Mouse (Mus musculus): ENCODE data around the gene Hs3st3a1.

The Hs3st3a1 gene

GRCm38 (mm10) chr11:64434611-64435545 is at the start of gene Hs3st3a1:
Gene Hs3st3a1, plus strand, starts transcription at chr11:64435332.
- peak; percentile 3 to 10 for DNase-seq

DNA sequence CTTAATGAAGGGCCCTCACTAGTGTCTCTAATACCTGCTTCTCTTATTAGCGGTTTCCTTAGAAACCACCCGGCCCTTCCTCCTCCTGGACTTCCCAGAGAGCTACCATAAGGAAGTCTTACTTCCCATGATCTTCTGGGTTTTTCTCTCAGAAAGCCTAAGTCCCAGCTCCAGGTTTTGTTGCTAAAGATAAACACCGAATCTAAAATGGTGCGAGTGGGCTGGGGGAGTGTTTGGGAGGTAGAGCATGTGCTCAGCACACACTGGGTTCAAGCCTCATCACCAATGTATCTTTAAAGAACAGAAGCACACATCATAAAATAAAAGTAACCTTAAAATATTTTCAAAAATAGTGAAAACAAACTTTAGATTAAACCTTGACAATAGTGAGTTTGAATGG is 48.8 kb upstream of the Hs3st3a1 start:
- DNase-seq: no peak

DNA sequence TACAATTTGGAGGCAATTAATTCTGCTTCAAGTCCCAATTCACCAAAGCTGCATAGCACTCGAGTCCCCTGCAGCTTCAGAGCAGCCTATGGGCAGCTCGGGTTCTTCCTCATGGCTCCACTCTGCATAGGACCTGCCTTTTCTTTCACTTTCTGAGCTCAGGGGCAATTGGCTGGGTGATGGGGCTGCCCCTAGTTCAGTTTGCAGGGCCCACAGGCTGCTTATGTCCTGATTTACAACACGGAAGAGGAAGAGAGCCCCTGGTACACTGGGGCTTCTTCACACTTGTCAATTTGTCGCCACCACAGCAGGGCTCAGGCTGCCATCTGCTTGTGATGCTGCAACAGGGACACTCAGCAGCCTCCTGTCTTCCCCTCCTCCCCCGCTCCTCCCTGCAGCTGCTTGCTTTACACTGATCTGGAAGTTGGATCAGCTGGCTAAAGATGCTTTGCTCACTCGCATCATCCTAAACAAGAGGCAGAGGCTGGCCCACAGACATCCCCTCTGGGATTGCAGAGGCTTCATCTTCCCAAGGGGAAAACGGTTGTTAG is 38.7 kb upstream of the Hs3st3a1 start:
- DNase-seq: peak in 1 of 2 experiments; percentile 14

- DNase-seq: no peak
Measured at GRCm38 (mm10) chr11:64396949-64397348, 38.2 kb upstream of the Hs3st3a1 start.

- no peak for DNase-seq
Measured at GRCm38 (mm10) chr11:64397612-64398011, 37.5 kb upstream of the Hs3st3a1 start.

- no peak for DNase-seq
Measured at GRCm38 (mm10) chr11:64400534-64401093, 34.5 kb upstream of the Hs3st3a1 start.

GRCm38 (mm10) chr11:64418969-64419368 is 16.2 kb upstream of the Hs3st3a1 start:
- DNase-seq: no peak

DNA sequence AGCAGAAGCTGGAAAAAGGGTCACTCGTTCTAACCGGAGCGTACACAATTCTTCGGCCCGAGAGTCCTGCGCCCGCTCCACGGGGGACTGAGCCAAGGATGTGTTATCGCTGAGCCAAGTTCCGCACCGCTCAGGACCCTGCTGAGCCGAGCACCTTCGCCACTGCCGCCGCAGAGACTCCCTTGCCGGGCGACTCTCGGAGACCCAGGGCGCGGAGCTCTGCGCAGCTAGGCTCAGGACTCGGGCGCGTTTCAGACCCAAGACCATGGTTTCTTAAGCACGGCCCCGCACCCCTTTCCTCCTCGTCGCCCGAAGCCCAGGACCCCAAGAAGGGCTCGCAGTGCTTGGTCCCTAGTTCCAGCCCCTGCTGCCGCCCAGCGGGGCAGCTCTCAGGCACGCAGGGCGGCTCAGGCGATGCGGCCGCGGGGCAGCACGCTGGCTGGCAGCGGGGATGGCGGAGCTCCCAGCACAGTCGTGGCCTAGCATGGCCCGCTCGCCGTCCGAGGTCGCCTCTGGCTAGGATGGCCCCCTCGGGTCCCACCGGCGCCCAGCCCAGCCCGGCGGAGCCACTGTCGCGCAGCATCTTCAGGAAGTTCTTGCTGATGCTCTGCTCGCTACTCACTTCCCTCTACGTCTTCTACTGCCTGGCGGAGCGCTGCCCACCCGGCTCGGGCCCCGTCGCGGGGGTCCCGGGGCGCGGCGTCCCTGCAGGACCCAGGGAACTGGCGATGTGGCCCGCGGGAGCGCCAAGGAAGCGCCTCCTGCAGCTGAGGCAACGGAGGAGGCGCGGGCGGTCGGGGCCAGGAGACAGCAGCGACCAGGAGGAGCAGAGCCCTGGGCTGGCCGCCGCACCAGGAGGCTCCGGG is 647 bp downstream of the Hs3st3a1 start:
- DNase-seq: no peak

DNA sequence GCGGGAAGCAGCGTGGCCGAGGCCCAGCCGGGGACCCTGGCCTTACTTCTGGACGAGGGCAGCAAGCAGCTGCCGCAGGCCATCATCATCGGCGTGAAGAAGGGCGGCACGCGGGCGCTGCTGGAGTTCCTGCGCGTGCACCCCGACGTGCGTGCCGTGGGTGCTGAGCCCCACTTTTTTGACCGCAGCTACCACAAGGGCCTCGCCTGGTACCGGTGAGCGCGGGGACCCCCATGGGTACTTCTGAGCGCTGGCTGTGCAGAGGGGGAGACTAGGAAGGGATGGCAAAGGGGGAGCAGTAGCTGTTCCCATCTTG is 1.2 kb downstream of the Hs3st3a1 start, which contains the start of gene F930015N05Rik:
Gene F930015N05Rik, minus strand, starts transcription at position 242 of the 316 bp plus-strand sequence.
- DNase-seq: no peak

- DNase-seq: no peak
Measured at GRCm38 (mm10) chr11:64436791-64437298, 1.7 kb downstream of the Hs3st3a1 start.

DNA sequence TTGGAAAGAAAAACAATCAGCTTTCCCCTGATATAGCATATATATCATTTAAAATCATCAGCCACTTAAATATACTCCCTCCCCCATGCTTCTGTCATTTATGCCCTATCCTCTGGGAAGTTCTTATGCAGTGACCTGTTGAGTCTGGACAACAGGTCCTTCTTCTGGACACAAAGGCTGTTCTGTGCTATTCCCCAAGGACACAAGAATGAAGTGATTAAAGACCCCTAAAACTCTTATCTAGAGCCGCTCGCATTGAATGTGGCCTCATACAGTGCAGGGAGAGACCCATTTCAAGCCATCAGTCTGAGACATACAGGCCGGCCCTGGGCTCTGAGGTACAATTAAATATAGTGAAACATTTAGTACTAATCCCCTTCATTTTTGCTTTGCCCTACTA is 2.6 kb downstream of the Hs3st3a1 start:
- no peak for DNase-seq

- DNase-seq: no peak
Measured at GRCm38 (mm10) chr11:64438909-64439308, 3.8 kb downstream of the Hs3st3a1 start.

GRCm38 (mm10) chr11:64442119-64442518 is 7.0 kb downstream of the Hs3st3a1 start:
- no peak for DNase-seq

- no peak for DNase-seq
Measured at GRCm38 (mm10) chr11:64442701-64443100, 7.6 kb downstream of the Hs3st3a1 start.

DNA sequence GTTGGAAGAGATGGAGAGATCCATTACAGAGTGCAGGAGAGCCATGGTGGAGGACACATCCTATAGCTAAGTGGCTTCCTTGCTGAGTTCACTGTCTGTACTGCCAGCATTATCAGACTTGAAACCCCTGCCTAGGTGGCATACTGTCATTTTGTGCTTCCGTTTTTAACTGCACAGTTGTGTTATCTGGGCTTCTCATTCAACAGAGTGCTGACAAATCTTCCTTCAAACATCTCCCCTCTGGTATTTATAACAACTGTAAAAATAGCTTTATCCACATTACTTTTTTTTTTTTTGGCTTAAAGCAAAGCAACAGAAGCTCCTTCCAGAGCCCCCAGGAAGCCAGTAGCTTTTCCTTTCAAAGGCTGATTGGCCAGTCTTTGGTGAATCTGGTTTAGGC is 10.1 kb downstream of the Hs3st3a1 start:
- DNase-seq: no peak

GRCm38 (mm10) chr11:64448586-64449315 is 13.6 kb downstream of the Hs3st3a1 start:
- DNase-seq: no peak

GRCm38 (mm10) chr11:64461746-64462145 is 26.6 kb downstream of the Hs3st3a1 start:
- DNase-seq: no peak

DNA sequence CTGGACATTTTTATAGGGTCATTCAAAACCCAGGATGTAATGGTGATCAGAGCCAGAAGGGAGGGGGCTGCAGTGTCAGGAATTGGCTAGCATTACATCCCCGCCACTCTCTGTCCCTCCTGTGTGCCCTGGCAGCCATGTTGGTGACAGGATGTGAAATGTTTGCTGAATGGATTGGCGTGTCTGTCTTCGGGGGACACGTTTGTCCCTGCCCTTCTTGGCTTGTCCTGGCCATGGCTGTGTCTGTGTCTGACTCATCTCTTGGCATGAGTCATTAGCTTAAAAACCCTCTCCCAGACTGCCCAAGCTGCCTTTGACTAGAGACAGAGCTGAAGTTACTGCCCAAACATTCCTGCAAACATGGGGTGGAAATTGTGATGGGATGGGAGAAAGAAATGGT is 33.6 kb downstream of the Hs3st3a1 start:
- no peak for DNase-seq

DNA sequence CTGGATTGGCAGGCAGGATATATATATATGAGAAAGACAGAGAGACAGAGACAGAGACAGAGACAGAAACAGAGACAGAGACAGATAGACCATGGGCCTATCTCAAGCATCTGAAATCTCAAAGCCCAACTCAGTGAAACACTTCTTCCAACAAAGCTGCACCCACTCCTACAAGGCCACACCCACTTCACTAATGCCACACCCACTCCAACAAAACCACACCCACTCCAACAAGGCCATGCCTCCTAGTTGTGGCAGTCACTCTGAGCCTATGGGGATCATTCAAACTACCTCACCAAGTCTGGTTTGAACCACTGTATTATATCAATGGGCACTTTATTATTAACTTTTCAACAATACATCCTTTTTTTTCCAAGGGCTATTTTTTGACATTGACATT is 35.6 kb downstream of the Hs3st3a1 start:
- DNase-seq: no peak

DNA sequence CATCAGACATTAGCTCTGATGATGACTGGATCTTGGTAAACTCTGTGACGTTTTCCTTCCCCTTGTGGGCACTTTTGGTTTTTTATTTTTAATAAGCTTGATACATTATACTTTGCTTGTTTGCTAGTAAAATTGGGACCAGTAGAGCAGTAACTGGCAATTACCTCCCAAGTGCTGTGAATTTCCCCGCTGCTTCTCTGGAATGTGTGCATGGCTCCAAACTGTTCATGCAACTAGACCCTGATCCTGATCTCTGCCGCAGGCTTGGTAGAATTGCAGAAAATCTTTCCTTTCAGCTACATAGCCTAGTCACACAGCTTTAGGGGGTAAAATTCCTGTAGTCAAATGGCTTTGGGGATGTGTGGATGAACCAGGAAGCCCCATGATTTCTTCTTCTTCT is 38.5 kb downstream of the Hs3st3a1 start:
- no peak for DNase-seq

GRCm38 (mm10) chr11:64481445-64481844 is 46.3 kb downstream of the Hs3st3a1 start:
- no peak for DNase-seq
